Comparison of ENCODE assay signal across 8 mouse cellular contexts in genomic region chr6:29436461-29436934, GRCm38 (mm10). TPM values are rescaled to one million over a fixed set of nuclear protein-coding genes. Genes with fewer than 3 reads are reported as not detected.
DNase-seq lines count a peak whose midpoint lies in the region; ATAC-seq and TF ChIP-seq lines count a peak whose summit lies in the region.

No protein-coding gene starts in this region.

- H3K4me1 ChIP-seq in embryonic facial prominence, embryonic 13.5 days, result peaks cover 54% of the 10 kb centered on the region
- H3K4me1 ChIP-seq in heart, embryonic 11.5 days (ENCODE audit: control insufficient read depth, insufficient read depth, low read length), result peaks cover 33% of the 10 kb centered on the region
- H3K4me1 ChIP-seq in limb, embryonic 14.5 days (ENCODE audit: control insufficient read depth, insufficient read depth, low read length), result peaks cover 42% of the 10 kb centered on the region

- DNase-seq in left cerebral cortex, postnatal 4 days, result peak; percentile 53
- no peak for DNase-seq in left cerebral cortex, adult 9 months (ENCODE audit: low spot score in 2 of 2)
- DNase-seq in limb, embryonic 14.5 days (ENCODE audit: low spot score), result peak; percentile 66
- peak; percentile 40 for DNase-seq in ovary, postnatal 36 days (ENCODE audit: low spot score)
- DNase-seq in layer of hippocampus, adult 8-10 months (ENCODE audit: low spot score in 2 of 2), result no peak
- no peak for DNase-seq in cerebellum, adult 11 months

- 6% methylated on average over 11 of the region's 11 CpGs for WGBS in embryonic facial prominence, embryonic 13.5 days
- whole genome bisulfite sequencing in heart, embryonic 11.5 days (ENCODE audit: insufficient replicate concordance), result 8% methylated on average over 11 of the region's 11 CpGs
- WGBS in limb, embryonic 14.5 days, result 16% methylated on average over 11 of the region's 11 CpGs

- H3K27me3 ChIP-seq in embryonic facial prominence, embryonic 13.5 days, result peaks cover 34% of the 10 kb centered on the region
- no peaks in the 10 kb centered on the region for H3K27me3 ChIP-seq in heart, embryonic 11.5 days (ENCODE audit: control insufficient read depth, insufficient read depth, low read length)
- no peaks in the 10 kb centered on the region for H3K27me3 ChIP-seq in limb, embryonic 14.5 days (ENCODE audit: control insufficient read depth, insufficient read depth, low read length)

- H3K9ac ChIP-seq in embryonic facial prominence, embryonic 13.5 days, result peak overlapping the region; percentile 79
- peak overlapping the region; percentile 80 for H3K9ac ChIP-seq in heart, embryonic 11.5 days (ENCODE audit: low read depth, low read length)
- peak overlapping the region; percentile 53 for H3K9ac ChIP-seq in limb, embryonic 14.5 days (ENCODE audit: low read depth, low read length, severe bottlenecking)

- TF ChIP-seq POLR2A in limb, embryonic 14.5 days (IDR thresholded peaks at IDR 0.05; ENCODE audit: borderline replicate concordance, extremely low read depth, insufficient read depth, insufficient read length), result no peak

- no peak for ATAC-seq in embryonic facial prominence, embryonic 13.5 days (ENCODE audit: insufficient number of reproducible peaks, insufficient read depth, low FRiP score, low TSS enrichment, low read depth)
- no peak for ATAC-seq in heart, embryonic 11.5 days (replicated peaks; ENCODE audit: insufficient number of reproducible peaks, low FRiP score, low TSS enrichment)
- peak; percentile 16; the same call in 1 of the 2 replicates for ATAC-seq in limb, embryonic 14.5 days (ENCODE audit: low FRiP score, low read depth)

- peak overlapping the region; percentile 86 for H3K4me2 ChIP-seq in embryonic facial prominence, embryonic 13.5 days
- peak overlapping the region; percentile 90 for H3K4me2 ChIP-seq in heart, embryonic 11.5 days
- H3K4me2 ChIP-seq in limb, embryonic 14.5 days (replicated peaks; ENCODE audit: low read depth, low read length, severe bottlenecking), result peak overlapping the region; percentile 63

- intact Hi-C loops in left cerebral cortex, postnatal 4 days (cut with DNase I), result no loop called here

- peaks cover 33% of the 10 kb centered on the region for H3K36me3 ChIP-seq in embryonic facial prominence, embryonic 13.5 days
- H3K36me3 ChIP-seq in heart, embryonic 11.5 days (ENCODE audit: control insufficient read depth, insufficient read depth, low read length), result peaks cover 14% of the 10 kb centered on the region
- H3K36me3 ChIP-seq in limb, embryonic 14.5 days (ENCODE audit: control insufficient read depth, insufficient read depth, low read length), result peaks cover 33% of the 10 kb centered on the region

- H3K27ac ChIP-seq in embryonic facial prominence, embryonic 13.5 days, result peak overlapping the region; percentile 88
- H3K27ac ChIP-seq in heart, embryonic 11.5 days (ENCODE audit: low read depth, low read length), result peak overlapping the region; percentile 97
- H3K27ac ChIP-seq in limb, embryonic 14.5 days (replicated peaks; ENCODE audit: low read depth, low read length), result peak overlapping the region; percentile 83

- peak overlapping the region; percentile 60 for H3K4me3 ChIP-seq in embryonic facial prominence, embryonic 13.5 days
- H3K4me3 ChIP-seq in heart, embryonic 11.5 days (ENCODE audit: low read depth, low read length), result peak overlapping the region; percentile 67
- peak overlapping the region; percentile 59 for H3K4me3 ChIP-seq in limb, embryonic 14.5 days (replicated peaks; ENCODE audit: low read length)

- no peaks in the 10 kb centered on the region for H3K9me3 ChIP-seq in embryonic facial prominence, embryonic 13.5 days
- no peaks in the 10 kb centered on the region for H3K9me3 ChIP-seq in heart, embryonic 11.5 days (replicated peaks; ENCODE audit: control insufficient read depth, low read length)
- no peaks in the 10 kb centered on the region for H3K9me3 ChIP-seq in limb, embryonic 14.5 days (ENCODE audit: control insufficient read depth, low read length)

RNA-seq across cellular contexts. Expression of gene Flnc, which starts 3.4 kb away (rescaled TPM):
- total RNA-seq in left cerebral cortex, postnatal 4 days (2021), result 1 to 10 TPM; 4.7 TPM
- polyA plus RNA-seq in embryonic facial prominence, embryonic 13.5 days (2015; fragmentation: Nextera tagmentation; extraction: Ambion mirVana), result 11.3 and 12.2 TPM in 2 replicates
- polyA plus RNA-seq in heart, embryonic 11.5 days (2014; fragmentation: Nextera tagmentation; extraction: Ambion mirVana), result 37.1 and 42.5 TPM in 2 replicates
- polyA plus RNA-seq in limb, embryonic 14.5 days (2012; rRNA removed), result 38.1 and 43.9 TPM in 2 replicates
- polyA plus RNA-seq in limb, embryonic 14.5 days (2014; fragmentation: Nextera tagmentation; extraction: Ambion mirVana), result 25.1 and 27.0 TPM in 2 replicates
- 1 to 10 TPM; 2.1 to 8.8 (median 5.4) TPM for total RNA-seq in layer of hippocampus, adult 8-10 months (2022)

RNA-seq across cellular contexts. Expression of gene Atp6v1f, which starts 31.0 kb away (rescaled TPM):
- total RNA-seq in left cerebral cortex, postnatal 4 days (2021), result 100 to 1,000 TPM; 183 to 190 TPM
- 221 and 233 TPM in 2 replicates for polyA plus RNA-seq in embryonic facial prominence, embryonic 13.5 days (2015; fragmentation: Nextera tagmentation; extraction: Ambion mirVana)
- 200 and 209 TPM in 2 replicates for polyA plus RNA-seq in heart, embryonic 11.5 days (2014; fragmentation: Nextera tagmentation; extraction: Ambion mirVana)
- polyA plus RNA-seq in limb, embryonic 14.5 days (2012; rRNA removed), result 195 and 204 TPM in 2 replicates
- polyA plus RNA-seq in limb, embryonic 14.5 days (2014; fragmentation: Nextera tagmentation; extraction: Ambion mirVana), result 226 and 239 TPM in 2 replicates
- total RNA-seq in layer of hippocampus, adult 8-10 months (2022), result 100 to 1,000 TPM; 221 to 280 (median 257) TPM

RNA-seq across cellular contexts. Expression of gene Atp6v1fnb, which starts 34.7 kb away (rescaled TPM):
- under 1 TPM in 1 of 2 experiments, not detected in 1; 0.93 TPM for total RNA-seq in left cerebral cortex, postnatal 4 days (2021)
- 0.32 TPM in 1 of 2 replicates, not detected in the other for polyA plus RNA-seq in embryonic facial prominence, embryonic 13.5 days (2015; fragmentation: Nextera tagmentation; extraction: Ambion mirVana)
- polyA plus RNA-seq in heart, embryonic 11.5 days (2014; fragmentation: Nextera tagmentation; extraction: Ambion mirVana), result not detected in 2 replicates
- 0.12 TPM in 1 of 2 replicates, not detected in the other for polyA plus RNA-seq in limb, embryonic 14.5 days (2012; rRNA removed)
- polyA plus RNA-seq in limb, embryonic 14.5 days (2014; fragmentation: Nextera tagmentation; extraction: Ambion mirVana), result 0.35 TPM in 1 of 2 replicates, not detected in the other
- under 1 TPM in 2 of 4 experiments, not detected in 2; 0.61 to 0.75 TPM for total RNA-seq in layer of hippocampus, adult 8-10 months (2022)

RNA-seq across cellular contexts. Expression of gene Ccdc136, which starts 40.4 kb away (rescaled TPM):
- 10 to 100 TPM; 70.7 to 72.5 TPM for total RNA-seq in left cerebral cortex, postnatal 4 days (2021)
- 20.2 and 30.7 TPM in 2 replicates for polyA plus RNA-seq in embryonic facial prominence, embryonic 13.5 days (2015; fragmentation: Nextera tagmentation; extraction: Ambion mirVana)
- 27.0 and 30.2 TPM in 2 replicates for polyA plus RNA-seq in heart, embryonic 11.5 days (2014; fragmentation: Nextera tagmentation; extraction: Ambion mirVana)
- 25.3 and 26.0 TPM in 2 replicates for polyA plus RNA-seq in limb, embryonic 14.5 days (2012; rRNA removed)
- 26.2 and 26.8 TPM in 2 replicates for polyA plus RNA-seq in limb, embryonic 14.5 days (2014; fragmentation: Nextera tagmentation; extraction: Ambion mirVana)
- 10 to 100 TPM; 77.8 to 87.7 (median 83.6) TPM for total RNA-seq in layer of hippocampus, adult 8-10 months (2022)

RNA-seq across cellular contexts. Expression of gene Opn1sw, which starts 48.2 kb away (rescaled TPM):
- under 1 TPM in 1 of 2 experiments, not detected in 1; 0.32 TPM for total RNA-seq in left cerebral cortex, postnatal 4 days (2021)
- 0.70 and 1.0 TPM in 2 replicates for polyA plus RNA-seq in embryonic facial prominence, embryonic 13.5 days (2015; fragmentation: Nextera tagmentation; extraction: Ambion mirVana)
- 0.27 and 0.30 TPM in 2 replicates for polyA plus RNA-seq in heart, embryonic 11.5 days (2014; fragmentation: Nextera tagmentation; extraction: Ambion mirVana)
- 1.3 and 2.1 TPM in 2 replicates for polyA plus RNA-seq in limb, embryonic 14.5 days (2012; rRNA removed)
- polyA plus RNA-seq in limb, embryonic 14.5 days (2014; fragmentation: Nextera tagmentation; extraction: Ambion mirVana), result 2.0 and 2.3 TPM in 2 replicates
- total RNA-seq in layer of hippocampus, adult 8-10 months (2022), result under 1 TPM in 2 of 4 experiments, not detected in 2; 0.33 to 0.80 TPM

Comparison
In these comparisons a context has a peak if more than half of its experiments do, and no peak if none do; other contexts are left out.
1. DNase-seq: peak in left cerebral cortex, postnatal 4 days (single experiment), limb, embryonic 14.5 days (single experiment) and ovary, postnatal 36 days (single experiment); none in left cerebral cortex, adult 9 months (0 of 2), layer of hippocampus, adult 8-10 months (0 of 2) and cerebellum, adult 11 months (single experiment).
2. Peak in every context shown above with its lines, with median percentiles within 50 percentile points of each other: H3K27ac ChIP-seq, H3K4me2 ChIP-seq, H3K4me3 ChIP-seq and H3K9ac ChIP-seq.